Mouse (Mus musculus): ENCODE measurements around the gene Fbxl4. TPM values are rescaled to one million over a fixed set of nuclear protein-coding genes. Genes with fewer than 3 reads are reported as not detected.

Gene Fbxl4
- polyA plus RNA-seq, 1 experiment from 2014 or later, result 10.7 TPM

DNA sequence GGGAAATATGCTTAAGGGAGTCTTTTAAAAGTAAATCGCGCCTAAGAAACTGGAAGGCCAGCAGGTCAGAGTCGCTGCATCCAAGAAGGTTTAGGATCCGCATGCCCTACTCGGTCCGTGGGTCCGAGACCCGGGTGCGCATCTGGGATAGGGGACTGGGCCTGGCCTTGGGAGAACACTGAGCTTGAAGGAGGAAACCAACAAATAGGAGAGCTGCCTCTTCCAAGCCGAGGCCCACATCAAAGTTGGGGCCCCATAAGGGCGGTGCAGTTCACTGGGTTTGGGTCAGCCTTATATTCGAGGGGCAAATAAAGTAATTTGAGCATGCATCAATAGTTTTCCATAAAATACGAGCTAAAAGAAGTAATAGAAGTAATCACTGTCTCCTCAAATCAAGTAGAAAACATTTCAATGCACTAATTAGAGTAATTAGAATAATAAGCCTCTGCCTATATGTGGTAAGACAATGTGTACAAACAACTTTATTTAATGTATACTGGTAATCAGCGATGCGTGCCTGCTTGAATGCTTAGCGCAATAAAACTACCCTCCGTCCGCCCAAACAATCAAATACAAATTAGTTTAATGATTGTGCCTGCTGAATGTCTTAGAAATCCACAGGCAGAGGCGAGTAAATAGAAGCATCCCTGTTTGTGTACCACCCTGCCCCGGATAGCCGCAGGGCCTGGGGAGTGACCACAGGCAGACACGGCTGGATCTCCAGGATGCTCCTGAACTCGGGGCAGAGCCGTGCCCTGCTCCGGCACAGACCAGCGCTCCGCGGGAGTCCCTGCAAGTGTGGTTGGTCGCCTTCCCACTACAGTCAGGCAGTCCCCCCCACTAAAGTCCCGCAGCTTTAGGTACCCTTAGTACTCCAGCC lies 121.4 kb downstream of the Fbxl4 start:
- Histone ChIP-seq H3K4me2 (replicated peaks) (no peak overlapping the region), H3K27ac (no peak overlapping the region), H3K9ac (no peak overlapping the region), H3K9me3 (no peaks in the 10 kb centered on the region), H3K27me3 (peaks cover 66% of the 10 kb centered on the region), H3K36me3 (no peaks in the 10 kb centered on the region), H3K4me3 (0 out of 2 replicates have a peak overlapping the region, but pooled peaks have one; percentile 2), H3K4me1 (0 out of 2 replicates have a peak, but pooled peaks cover 4% of the 10 kb centered on the region)
- 1% methylated on average over 30 of the region's 30 CpGs for WGBS
- ATAC-seq (ENCODE audit: insufficient number of reproducible peaks, insufficient read depth, low FRiP score, low TSS enrichment), result no peak

DNA sequence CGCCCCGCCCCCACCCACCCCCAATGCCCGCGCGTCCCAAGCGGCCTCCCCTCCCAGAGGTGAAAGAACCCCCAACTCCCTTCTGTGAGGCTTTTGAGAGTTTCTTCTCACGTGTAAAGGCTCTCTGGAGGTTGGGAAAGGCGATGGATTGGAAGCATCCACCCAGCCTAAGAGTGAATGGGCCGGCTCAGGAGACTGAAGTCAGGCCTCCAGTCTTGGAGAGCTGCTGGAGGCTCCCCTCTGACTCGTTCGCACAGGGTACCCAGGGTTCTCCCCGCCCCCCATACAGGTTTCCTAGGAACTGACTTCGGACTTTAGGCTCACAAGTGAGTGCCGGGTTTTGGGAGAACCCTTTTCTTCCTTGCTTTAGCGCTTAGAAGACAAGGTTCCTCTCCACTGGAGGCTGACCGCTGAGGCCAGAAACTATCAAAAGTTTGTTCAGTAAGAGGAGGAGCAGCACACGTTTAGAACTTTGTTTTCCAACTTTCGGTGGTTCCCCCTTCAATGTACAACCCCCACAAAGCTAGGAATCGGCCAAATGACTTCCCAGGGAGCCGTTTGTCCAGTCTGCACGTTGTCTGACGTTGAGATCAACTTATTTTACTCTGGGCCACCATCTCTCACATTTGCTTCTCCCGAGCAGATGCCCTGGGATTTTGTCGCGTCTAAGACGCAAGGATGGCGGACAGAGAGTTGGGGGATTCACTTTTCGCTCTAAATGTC lies 122.2 kb downstream of the Fbxl4 start:
- H3K4me1 ChIP-seq, result 0 out of 2 replicates have a peak, but pooled peaks cover 4% of the 10 kb centered on the region
- H3K27me3 ChIP-seq, result peaks cover 68% of the 10 kb centered on the region
- H3K9me3 ChIP-seq, result no peaks in the 10 kb centered on the region
- H3K27ac ChIP-seq, result no peak overlapping the region
- no peak overlapping the region for H3K9ac ChIP-seq
- H3K4me2 ChIP-seq (replicated peaks), result no peak overlapping the region
- 0 out of 2 replicates have a peak overlapping the region, but pooled peaks have one; percentile 2 for H3K4me3 ChIP-seq
- no peak for ATAC-seq (ENCODE audit: insufficient number of reproducible peaks, insufficient read depth, low FRiP score, low TSS enrichment)
- WGBS, result under 1% methylated on average over 28 of the region's 28 CpGs
- no peaks in the 10 kb centered on the region for H3K36me3 ChIP-seq

DNA sequence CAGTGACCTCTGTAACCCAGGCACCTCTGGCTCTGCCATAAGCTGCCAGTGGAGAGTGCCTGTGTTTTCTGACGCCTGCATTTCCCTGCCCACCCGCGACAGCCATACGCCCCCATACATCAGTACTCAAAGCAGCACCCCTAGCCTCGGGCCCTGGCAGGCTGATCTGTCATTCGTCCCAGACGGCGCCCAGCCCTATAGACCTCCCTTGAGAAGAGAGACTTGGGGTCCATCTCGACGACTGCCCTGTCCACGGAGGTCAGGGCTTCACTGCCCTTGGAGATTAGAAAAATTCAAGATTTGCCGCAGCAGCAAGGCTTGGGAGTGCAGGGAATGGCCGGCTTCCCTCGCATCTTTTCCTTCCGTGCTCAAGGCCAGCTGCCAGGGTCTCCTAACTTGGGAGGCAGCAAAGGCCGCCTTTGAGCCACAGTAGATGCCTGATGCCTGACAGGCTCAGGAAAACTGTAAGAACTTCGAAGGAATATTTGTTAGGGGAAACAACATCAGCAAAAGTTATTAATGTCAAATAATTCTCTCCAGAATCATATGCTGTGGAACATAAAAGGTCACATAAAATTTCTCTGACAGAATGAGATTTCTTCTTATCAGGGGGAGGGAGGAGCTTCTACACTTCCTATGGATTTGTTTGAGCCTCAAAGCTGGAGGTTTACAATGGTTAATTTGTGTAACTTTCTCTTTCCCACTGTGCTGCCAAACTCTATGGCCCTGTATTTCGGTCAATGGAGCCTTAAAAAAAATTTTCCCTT lies 122.9 kb downstream of the Fbxl4 start:
- H3K4me2 ChIP-seq (replicated peaks), result no peak overlapping the region
- 1% methylated on average over 18 of the region's 18 CpGs for WGBS
- no peak overlapping the region for H3K27ac ChIP-seq
- H3K27me3 ChIP-seq, result peaks cover 68% of the 10 kb centered on the region
- ATAC-seq (ENCODE audit: insufficient number of reproducible peaks, insufficient read depth, low FRiP score, low TSS enrichment), result no peak
- no peaks in the 10 kb centered on the region for H3K9me3 ChIP-seq
- H3K4me1 ChIP-seq, result 0 out of 2 replicates have a peak, but pooled peaks cover 4% of the 10 kb centered on the region
- no peaks in the 10 kb centered on the region for H3K36me3 ChIP-seq
- H3K9ac ChIP-seq, result no peak overlapping the region
- no peak overlapping the region for H3K4me3 ChIP-seq

DNA sequence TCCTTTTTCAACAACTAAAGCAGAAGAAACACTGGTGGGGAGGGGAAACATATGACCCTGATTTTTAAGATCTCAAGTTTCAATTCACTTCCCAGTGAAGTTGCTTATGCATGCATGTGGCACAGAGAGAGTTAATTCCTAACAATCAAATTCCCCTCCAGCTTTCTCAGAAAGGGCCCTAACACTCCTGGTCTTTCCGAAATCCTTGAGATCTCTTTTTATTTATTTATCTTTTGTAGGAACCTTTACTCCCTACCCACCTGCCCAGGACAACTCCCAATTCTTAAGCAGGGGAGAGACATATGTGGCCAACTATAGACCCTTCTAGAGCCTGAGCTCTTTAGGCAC lies 123.5 kb downstream of the Fbxl4 start:
- Histone ChIP-seq H3K4me1 (0 out of 2 replicates have a peak, but pooled peaks cover 4% of the 10 kb centered on the region), H3K27ac (no peak overlapping the region), H3K9me3 (no peaks in the 10 kb centered on the region), H3K4me2 (replicated peaks) (no peak overlapping the region), H3K36me3 (no peaks in the 10 kb centered on the region), H3K4me3 (no peak overlapping the region), H3K9ac (no peak overlapping the region), H3K27me3 (peaks cover 64% of the 10 kb centered on the region)
- ATAC-seq (ENCODE audit: insufficient number of reproducible peaks, insufficient read depth, low FRiP score, low TSS enrichment), result no peak
- 3% methylated on average over 1 of the region's 1 CpGs for WGBS

DNA sequence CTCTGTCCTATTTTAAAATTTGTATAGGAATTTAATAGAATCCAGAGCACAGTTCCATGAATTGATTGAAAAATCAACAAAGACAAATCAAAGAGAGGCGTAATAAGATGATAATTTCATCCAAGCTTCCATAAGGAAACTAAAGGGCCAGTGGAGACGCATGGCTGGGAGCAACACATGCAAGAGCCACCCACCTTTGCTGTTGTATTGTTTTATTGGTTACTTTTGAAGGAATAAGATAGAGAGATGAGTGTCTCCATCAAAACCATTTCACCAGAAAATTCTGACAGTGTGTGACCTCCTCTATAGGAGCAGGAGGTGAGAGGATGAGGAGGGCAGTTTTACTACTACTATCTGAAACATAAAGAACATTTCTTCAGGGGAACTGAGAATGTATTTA lies 124.8 kb downstream of the Fbxl4 start:
- Histone ChIP-seq H3K27me3 (peaks cover 70% of the 10 kb centered on the region), H3K9ac (no peak overlapping the region), H3K27ac (no peak overlapping the region), H3K4me2 (replicated peaks) (no peak overlapping the region), H3K36me3 (no peaks in the 10 kb centered on the region), H3K9me3 (no peaks in the 10 kb centered on the region), H3K4me3 (no peak overlapping the region), H3K4me1 (peaks cover 7% of the 10 kb centered on the region; the same call in 1 of the 2 replicates)
- WGBS, result 27% methylated on average over 2 of the region's 2 CpGs
- no peak for ATAC-seq (ENCODE audit: insufficient number of reproducible peaks, insufficient read depth, low FRiP score, low TSS enrichment)

DNA sequence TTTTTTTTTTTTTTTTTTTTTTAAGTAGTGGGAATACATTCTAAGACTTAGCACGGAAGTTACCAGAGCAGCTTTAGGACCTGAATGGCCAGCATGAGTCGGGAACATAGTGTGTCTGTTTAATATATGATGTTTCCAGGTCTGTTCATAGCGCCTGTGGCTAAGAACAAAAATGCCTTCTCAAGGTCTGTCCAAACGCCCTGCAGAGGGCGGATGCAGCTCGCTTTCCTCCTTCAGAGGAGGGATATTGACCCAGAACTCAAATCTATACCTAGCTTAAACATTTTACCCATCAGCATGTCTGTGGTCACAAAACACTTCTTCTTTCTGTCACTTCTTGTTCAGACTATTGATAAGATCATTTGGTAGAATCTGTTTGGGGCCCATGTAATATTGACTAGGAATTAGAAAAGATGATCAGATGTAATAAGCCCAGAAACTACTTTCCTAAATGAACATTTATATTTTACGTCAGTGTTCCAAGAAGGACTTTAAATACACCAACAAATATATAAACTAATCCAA lies 125.5 kb downstream of the Fbxl4 start:
- H3K27me3 ChIP-seq, result peaks cover 70% of the 10 kb centered on the region
- H3K4me3 ChIP-seq, result no peak overlapping the region
- no peak overlapping the region for H3K9ac ChIP-seq
- no peak for ATAC-seq (ENCODE audit: insufficient number of reproducible peaks, insufficient read depth, low FRiP score, low TSS enrichment)
- no peak overlapping the region for H3K4me2 ChIP-seq (replicated peaks)
- H3K9me3 ChIP-seq, result no peaks in the 10 kb centered on the region
- H3K27ac ChIP-seq, result no peak overlapping the region
- WGBS, result 6% methylated on average over 7 of the region's 7 CpGs
- peaks cover 11% of the 10 kb centered on the region; the same call in 1 of the 2 replicates for H3K4me1 ChIP-seq
- H3K36me3 ChIP-seq, result no peaks in the 10 kb centered on the region

DNA sequence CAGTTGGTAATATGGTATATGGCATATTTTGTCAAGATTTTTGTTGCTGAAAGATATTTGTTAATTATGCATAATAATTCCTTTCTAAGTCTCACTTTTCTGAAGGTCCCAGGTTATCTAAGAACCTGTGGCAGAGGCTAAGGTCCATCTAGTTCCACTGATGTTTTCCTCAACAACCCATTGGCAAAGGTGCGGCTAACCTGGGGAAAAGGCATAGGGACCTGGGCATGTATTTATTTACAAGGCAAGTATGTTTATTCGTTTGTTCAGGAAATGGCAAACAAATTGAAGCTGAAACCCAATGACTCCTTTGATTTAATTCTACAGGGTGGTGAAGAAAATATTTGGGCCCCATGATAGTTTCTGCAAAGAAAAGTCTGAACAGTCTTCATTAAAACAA lies 126.2 kb downstream of the Fbxl4 start:
- Histone ChIP-seq H3K4me1 (peaks cover 14% of the 10 kb centered on the region; the same call in 1 of the 2 replicates), H3K27me3 (peaks cover 73% of the 10 kb centered on the region), H3K4me3 (no peak overlapping the region), H3K9me3 (no peaks in the 10 kb centered on the region), H3K27ac (no peak overlapping the region), H3K4me2 (replicated peaks) (no peak overlapping the region), H3K9ac (no peak overlapping the region), H3K36me3 (no peaks in the 10 kb centered on the region)
- ATAC-seq (ENCODE audit: insufficient number of reproducible peaks, insufficient read depth, low FRiP score, low TSS enrichment), result no peak
- 13% methylated on average over 2 of the region's 2 CpGs for WGBS

Other genes starting within 250 kb of the Fbxl4 start
- gene Pou3f2, start 130.8 kb downstream of the Fbxl4 start, polyA plus RNA-seq (2016; fragmentation: Nextera tagmentation; extraction: Ambion mirVana), result 1.2 and 2.1 TPM in 2 replicates

All from embryonic facial prominence, embryonic 12.5 days (tissue).